Mouse (Mus musculus) splenic B cell, adult 2 months (primary cell): Measurements from ENCODE around the gene Tnfsf12.

Experiments
- DNase-seq: peaks from one replicate; pipeline ENCODE4 v3.0.0-alpha.2; 2011; ENCODE audit warnings: low read depth, low spot score
- H3K27me3 ChIP-seq: 2 replicates; pipeline ENCODE4 v1.6.1; 2012; ENCODE audit warnings: mild to moderate bottlenecking, low read length, moderate library complexity, mixed read lengths; ENCODE audit not compliant: control insufficient read depth, poor library complexity, insufficient read depth, severe bottlenecking
- H3K36me3 ChIP-seq: 2 replicates; pipeline ENCODE4 v1.6.1; 2012; ENCODE audit warnings: mild to moderate bottlenecking, low read length, moderate library complexity, mixed read lengths; ENCODE audit not compliant: control insufficient read depth, poor library complexity, insufficient read depth, severe bottlenecking

The Tnfsf12 gene

GRCm38 (mm10) chr11:69679144-69679543, 16.5 kb downstream of the Tnfsf12 start:
- peaks cover 10% of the 10 kb centered on the region for H3K36me3 ChIP-seq
- no peaks in the 10 kb centered on the region for H3K27me3 ChIP-seq
- no peak for DNase-seq

GRCm38 (mm10) chr11:69672211-69672706, 23.4 kb downstream of the Tnfsf12 start, which contains the start of gene Eif4a1:
Gene Eif4a1 (minus strand): TSS chr11:69672423.
- Histone ChIP-seq H3K36me3 (peaks cover 20% of the 10 kb centered on the region), H3K27me3 (no peaks in the 10 kb centered on the region)
- DNase-seq = peak; percentile 100

GRCm38 (mm10) chr11:69671726-69672124, 23.9 kb downstream of the Tnfsf12 start:
- DNase-seq = no peak
- Histone ChIP-seq H3K36me3 (peaks cover 20% of the 10 kb centered on the region), H3K27me3 (no peaks in the 10 kb centered on the region)

GRCm38 (mm10) chr11:69670786-69671725, 24.6 kb downstream of the Tnfsf12 start:
- H3K36me3 ChIP-seq = peaks cover 15% of the 10 kb centered on the region
- no peaks in the 10 kb centered on the region for H3K27me3 ChIP-seq
- peak; percentile 97 for DNase-seq

GRCm38 (mm10) chr11:69666665-69667005, 29.0 kb downstream of the Tnfsf12 start:
- H3K27me3 ChIP-seq = no peaks in the 10 kb centered on the region
- peaks cover 15% of the 10 kb centered on the region for H3K36me3 ChIP-seq
- no peak for DNase-seq

- peaks cover 15% of the 10 kb centered on the region for H3K36me3 ChIP-seq
- no peaks in the 10 kb centered on the region for H3K27me3 ChIP-seq
- peak; percentile 91 for DNase-seq
Observed at GRCm38 (mm10) chr11:69665961-69666664, 29.5 kb downstream of the Tnfsf12 start, which contains the start of gene Cd68. Gene Cd68 (minus strand): TSS chr11:69666153.

- DNase-seq = no peak
- Histone ChIP-seq H3K36me3 (peaks cover 15% of the 10 kb centered on the region), H3K27me3 (no peaks in the 10 kb centered on the region)
Observed at GRCm38 (mm10) chr11:69665457-69665960, 30.1 kb downstream of the Tnfsf12 start.

GRCm38 (mm10) chr11:69664841-69665240, 30.8 kb downstream of the Tnfsf12 start:
- no peaks in the 10 kb centered on the region for H3K27me3 ChIP-seq
- no peak for DNase-seq

GRCm38 (mm10) chr11:69663795-69664194, 31.9 kb downstream of the Tnfsf12 start:
- no peak for DNase-seq
- peaks cover 10% of the 10 kb centered on the region; the same call in 1 of the 2 replicates for H3K36me3 ChIP-seq
- H3K27me3 ChIP-seq = no peaks in the 10 kb centered on the region

More at GRCm38 (mm10) chr11:69664841-69665240, 30.8 kb downstream of the Tnfsf12 start:
- peaks cover 15% of the 10 kb centered on the region for H3K36me3 ChIP-seq

GRCm38 (mm10) chr11:69662967-69663671, 32.5 kb downstream of the Tnfsf12 start:
- no peak for DNase-seq
- Histone ChIP-seq H3K27me3 (no peaks in the 10 kb centered on the region), H3K36me3 (peaks cover 10% of the 10 kb centered on the region; the same call in 1 of the 2 replicates)

GRCm38 (mm10) chr11:69662213-69662966, 33.3 kb downstream of the Tnfsf12 start, which contains the start of gene Mpdu1:
Gene Mpdu1 (minus strand): TSS chr11:69662642.
- Histone ChIP-seq H3K27me3 (no peaks in the 10 kb centered on the region), H3K36me3 (peaks cover 4% of the 10 kb centered on the region; the same call in 1 of the 2 replicates)

GRCm38 (mm10) chr11:69661221-69661881, 34.3 kb downstream of the Tnfsf12 start:
- no peaks in the 10 kb centered on the region for H3K27me3 ChIP-seq
- H3K36me3 ChIP-seq = 0 out of 2 replicates have a peak, but pooled peaks cover 4% of the 10 kb centered on the region
- no peak for DNase-seq

More at GRCm38 (mm10) chr11:69662213-69662966, 33.3 kb downstream of the Tnfsf12 start, which contains the start of gene Mpdu1:
- peak; percentile 97 for DNase-seq

GRCm38 (mm10) chr11:69657462-69657881, 38.2 kb downstream of the Tnfsf12 start:
- no peak for DNase-seq
- no peaks in the 10 kb centered on the region; the same call in 1 of the 2 replicates for H3K36me3 ChIP-seq
- no peaks in the 10 kb centered on the region for H3K27me3 ChIP-seq
